Mouse (Mus musculus) hindbrain, embryonic 11.5 days (tissue): Measurements from ENCODE around the gene Ndrg4. TPM values are rescaled to one million over a fixed set of nuclear protein-coding genes. Genes with fewer than 3 reads are reported as not detected.
A peak's percentile ranks its signal among the peaks of the same experiment; 100 is the strongest.

Experiments used
- ATAC-seq: fragments of 200-750 bp; cut with Nextera tagmentation; 2 replicates; pipeline ENCODE4 v1.8.0; 2017; ENCODE audit warnings: mild to moderate bottlenecking, moderate TSS enrichment, moderate library complexity; ENCODE audit not compliant: low FRiP score
- DNase-seq: peaks from one replicate; pipeline ENCODE4 v3.0.0-alpha.2; 2015; ENCODE audit warnings: low spot score
- H3K27ac ChIP-seq: fragments of 300-500 bp; sonication (generic); 2 replicates; pipeline ENCODE4 v1.5.1; 2014; ENCODE audit warnings: mild to moderate bottlenecking, low read depth, low read length
- H3K27me3 ChIP-seq: fragments of 300-500 bp; sonication (generic); 2 replicates; pipeline ENCODE4 v1.6.1; 2014; ENCODE audit warnings: mild to moderate bottlenecking, low read length, moderate library complexity, mixed read lengths; ENCODE audit not compliant: control insufficient read depth, insufficient read depth
- H3K36me3 ChIP-seq: fragments of 300-500 bp; sonication (generic); 2 replicates; pipeline ENCODE4 v1.6.1; 2014; ENCODE audit warnings: mild to moderate bottlenecking, low read length, moderate library complexity, mixed read lengths; ENCODE audit not compliant: control insufficient read depth, insufficient read depth
- H3K4me1 ChIP-seq: fragments of 300-500 bp; sonication (generic); replicated peaks from 2 replicates; pipeline ENCODE4 v1.6.1; 2014; ENCODE audit warnings: low read length, mixed read lengths; ENCODE audit not compliant: control insufficient read depth, insufficient read depth
- H3K4me2 ChIP-seq: fragments of 300-500 bp; sonication (generic); replicated peaks from 2 replicates; pipeline ENCODE4 v1.6.1; 2014; ENCODE audit warnings: mild to moderate bottlenecking, low read depth, low read length
- H3K4me3 ChIP-seq: fragments of 300-500 bp; sonication (generic); 2 replicates; pipeline ENCODE4 v1.5.1; 2014; ENCODE audit warnings: low read depth, low read length
- H3K9ac ChIP-seq: fragments of 300-500 bp; sonication (generic); 2 replicates; pipeline ENCODE4 v1.6.1; 2014; ENCODE audit warnings: low read depth, low read length
- H3K9me3 ChIP-seq: fragments of 300-500 bp; sonication (generic); 2 replicates; pipeline ENCODE4 v1.6.1; 2016; ENCODE audit warnings: low read length; ENCODE audit not compliant: control insufficient read depth
- WGBS: fragments of 180-500 bp; shearing (Covaris S2); extraction: QIAGEN DNeasy Blood & Tissue Kit; methylation state at CpG from one replicate; pipeline ENCODE4 v1.1.7; 2014; 5-methylcytosine and 5-hydroxymethylcytosine counted together
- polyA plus RNA-seq: library from polyadenylated mRNA; unstranded; fragments of >200 nt; fragmentation: Nextera tagmentation; extraction: Ambion mirVana; gene quantifications from 2 replicates; pipeline ENCODE4 v1.2.1, GENCODE M21; 2014

Ndrg4 gene
- polyA plus RNA-seq, 1 experiment from 2014 or later: 45.0 TPM

- no peak for ATAC-seq
- Histone ChIP-seq H3K9me3 (no peaks in the 10 kb centered on the region), H3K36me3 (no peaks in the 10 kb centered on the region; the same call in 1 of the 2 replicates), H3K4me3 (no peak overlapping the region), H3K9ac (no peak overlapping the region), H3K27me3 (no peaks in the 10 kb centered on the region), H3K4me1 (peaks cover 5% of the 10 kb centered on the region), H3K27ac (no peak overlapping the region), H3K4me2 (no peak overlapping the region)
- WGBS: 91% methylated on average over 3 of the region's 3 CpGs
- DNase-seq: no peak
Observed at GRCm38 (mm10) chr8:95704538-95704937, 27.8 kb downstream of the Ndrg4 start.

- WGBS: 81% methylated on average over 7 of the region's 7 CpGs
- Histone ChIP-seq H3K9me3 (no peaks in the 10 kb centered on the region), H3K4me2 (no peak overlapping the region), H3K36me3 (no peaks in the 10 kb centered on the region; the same call in 1 of the 2 replicates), H3K27me3 (no peaks in the 10 kb centered on the region), H3K27ac (no peak overlapping the region), H3K4me1 (no peaks in the 10 kb centered on the region), H3K9ac (no peak overlapping the region), H3K4me3 (no peak overlapping the region)
- DNase-seq (no peak), ATAC-seq (no peak)
Observed at GRCm38 (mm10) chr8:95709579-95709978, 32.8 kb downstream of the Ndrg4 start.

- Histone ChIP-seq H3K4me2 (no peak overlapping the region), H3K9me3 (no peaks in the 10 kb centered on the region), H3K4me3 (no peak overlapping the region), H3K36me3 (no peaks in the 10 kb centered on the region; the same call in 1 of the 2 replicates), H3K27ac (no peak overlapping the region), H3K9ac (no peak overlapping the region), H3K4me1 (no peaks in the 10 kb centered on the region), H3K27me3 (no peaks in the 10 kb centered on the region)
- WGBS: 71% methylated on average over 3 of the region's 3 CpGs
- no peak for ATAC-seq
- no peak for DNase-seq
Observed at GRCm38 (mm10) chr8:95711029-95711428, 34.2 kb downstream of the Ndrg4 start.

DNA sequence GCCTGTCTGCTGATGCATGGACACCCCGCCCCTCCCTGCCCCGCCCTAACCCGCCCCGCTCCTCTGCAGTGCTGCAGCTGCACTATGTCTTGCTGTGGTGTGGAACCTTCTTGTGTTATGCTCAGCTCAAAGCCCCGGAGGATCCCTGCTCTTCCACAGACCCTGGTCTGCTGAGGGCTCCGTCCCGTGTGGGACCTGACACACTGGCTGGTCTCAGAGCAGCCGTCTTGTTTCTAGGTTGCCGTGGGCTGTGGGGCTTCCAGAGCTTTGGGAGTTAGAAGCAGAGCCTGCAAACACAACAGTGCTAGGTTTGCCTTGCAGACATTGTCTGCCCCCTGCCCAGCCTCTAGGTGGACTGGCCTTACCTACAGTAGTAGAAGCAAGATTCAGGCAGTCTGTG is 35.6 kb downstream of the Ndrg4 start:
- DNase-seq (no peak), ATAC-seq (no peak)
- no peak overlapping the region for H3K9ac ChIP-seq
- H3K27me3 ChIP-seq: no peaks in the 10 kb centered on the region
- WGBS: 94% methylated on average over 9 of the region's 9 CpGs
- H3K4me1 ChIP-seq: peaks cover 5% of the 10 kb centered on the region
- no peak overlapping the region for H3K27ac ChIP-seq
- no peak overlapping the region for H3K4me3 ChIP-seq
- H3K36me3 ChIP-seq: no peaks in the 10 kb centered on the region; the same call in 1 of the 2 replicates
- H3K9me3 ChIP-seq: no peaks in the 10 kb centered on the region
- no peak overlapping the region for H3K4me2 ChIP-seq

GRCm38 (mm10) chr8:95713100-95714010 is 36.6 kb downstream of the Ndrg4 start:
- Histone ChIP-seq H3K4me3 (no peak overlapping the region), H3K27ac (no peak overlapping the region), H3K4me2 (no peak overlapping the region), H3K4me1 (peaks cover 5% of the 10 kb centered on the region), H3K9ac (no peak overlapping the region), H3K27me3 (no peaks in the 10 kb centered on the region), H3K36me3 (no peaks in the 10 kb centered on the region; the same call in 1 of the 2 replicates), H3K9me3 (no peaks in the 10 kb centered on the region)
- ATAC-seq: peak; percentile 47
- 80% methylated on average over 19 of the region's 19 CpGs for WGBS
- DNase-seq: peak; percentile 79

DNA sequence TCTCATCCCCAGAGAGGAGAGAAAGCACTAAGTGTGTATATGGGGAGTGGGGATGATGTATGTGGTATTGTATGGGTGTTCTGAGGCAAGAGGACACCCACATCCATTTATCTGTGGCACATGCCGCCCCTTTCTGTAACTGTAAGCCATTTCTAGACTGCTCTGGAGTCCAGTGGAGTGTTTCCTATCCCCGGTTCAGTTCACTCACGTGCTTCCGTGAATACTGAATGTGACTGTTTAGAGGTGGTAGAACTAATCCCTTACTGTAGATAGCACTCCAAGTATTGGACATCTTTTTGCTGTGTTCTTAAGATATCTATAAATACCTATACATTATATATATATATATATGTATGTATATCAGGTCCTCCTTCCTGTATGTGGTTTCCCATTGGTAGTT is 37.6 kb downstream of the Ndrg4 start:
- H3K4me3 ChIP-seq: no peak overlapping the region
- no peak overlapping the region for H3K9ac ChIP-seq
- no peak overlapping the region for H3K27ac ChIP-seq
- no peak overlapping the region for H3K4me2 ChIP-seq
- H3K9me3 ChIP-seq: no peaks in the 10 kb centered on the region
- DNase-seq (no peak), ATAC-seq (no peak)
- no peaks in the 10 kb centered on the region for H3K36me3 ChIP-seq
- no peaks in the 10 kb centered on the region for H3K27me3 ChIP-seq
- H3K4me1 ChIP-seq: peaks cover 5% of the 10 kb centered on the region
- 96% methylated on average over 4 of the region's 4 CpGs for WGBS

GRCm38 (mm10) chr8:95714837-95715413 is 38.1 kb downstream of the Ndrg4 start:
- H3K9me3 ChIP-seq: no peaks in the 10 kb centered on the region
- no peaks in the 10 kb centered on the region for H3K27me3 ChIP-seq
- no peak for ATAC-seq
- DNase-seq: no peak
- no peak overlapping the region for H3K27ac ChIP-seq
- peaks cover 5% of the 10 kb centered on the region for H3K4me1 ChIP-seq
- H3K4me3 ChIP-seq: peak overlapping the region; percentile 80
- WGBS: 91% methylated on average over 6 of the region's 6 CpGs
- peak overlapping the region; percentile 97 for H3K4me2 ChIP-seq
- H3K9ac ChIP-seq: no peak overlapping the region
- H3K36me3 ChIP-seq: no peaks in the 10 kb centered on the region

GRCm38 (mm10) chr8:95715676-95716531 is 39.1 kb downstream of the Ndrg4 start, which contains the start of gene Setd6:
TSS of gene Setd6 (plus strand) at chr8:95715881.
- peak; percentile 86 for ATAC-seq
- H3K9ac ChIP-seq: peak within 1 kb of the TSS; percentile 76
- no peaks in the 10 kb centered on the region for H3K27me3 ChIP-seq
- H3K27ac ChIP-seq: peak within 1 kb of the TSS; percentile 17
- under 1% methylated on average over 73 of the region's 79 CpGs for WGBS
- H3K4me1 ChIP-seq: peaks cover 5% of the 10 kb centered on the region
- H3K36me3 ChIP-seq: no peaks in the 10 kb centered on the region; the same call in 1 of the 2 replicates
- peak; percentile 92 for DNase-seq
- peak within 1 kb of the TSS; percentile 80 for H3K4me3 ChIP-seq
- H3K4me2 ChIP-seq: peak within 1 kb of the TSS; percentile 97
- H3K9me3 ChIP-seq: no peaks in the 10 kb centered on the region
